Mouse (Mus musculus): Measurements from ENCODE around the gene Pten. TPM values are rescaled to one million over a fixed set of nuclear protein-coding genes. Genes with fewer than 3 reads are reported as not detected.
"Not testable (repeated sequence)": the region's sequence is repeated elsewhere in the genome, so short reads cannot be mapped to it uniquely, and the experiment has no call there.

Gene Pten
- polyA plus RNA-seq, 1 experiment: 16.8 TPM

GRCm38 (mm10) chr19:32759357-32760024 is 2.2 kb downstream of the Pten start:
- peaks cover 8% of the 10 kb centered on the region for H3K4me1 ChIP-seq (ENCODE audit: control insufficient read depth, insufficient read depth, low read length)
- H3K4me3 ChIP-seq (replicated peaks; ENCODE audit: extremely low read depth, low read depth, low read length): peak overlapping the region; percentile 98
- WGBS: 5% methylated on average over 8 of the region's 8 CpGs
- TF ChIP-seq CTCF (IDR thresholded peaks at IDR 0.05; ENCODE audit: insufficient read depth, low read length): no peak
- TF ChIP-seq POLR2A (IDR thresholded peaks at IDR 0.05; ENCODE audit: borderline replicate concordance, extremely low read depth, low read depth, low read length): no peak
- DNase-seq: no peak

DNA sequence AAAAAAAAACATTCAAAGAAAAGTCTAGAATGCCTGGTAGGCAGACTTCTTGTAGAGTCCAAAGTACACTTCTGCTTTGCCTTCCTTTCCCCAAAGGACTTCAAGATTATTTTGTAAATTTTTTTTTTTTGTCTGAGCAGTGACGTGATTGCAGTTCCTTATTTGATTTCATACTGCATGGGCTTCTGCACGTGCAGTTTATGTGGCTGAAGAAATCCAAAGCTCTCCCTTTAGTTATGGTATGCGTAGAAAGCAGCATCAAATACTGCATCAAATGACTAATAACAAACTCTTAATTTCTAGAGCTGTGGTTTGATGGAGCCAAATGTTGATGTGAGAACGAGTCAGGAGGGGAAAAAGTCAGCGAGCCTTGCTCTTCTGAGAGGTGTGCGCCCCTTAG is 3.2 kb downstream of the Pten start:
- 15% methylated on average over 6 of the region's 6 CpGs for WGBS
- Histone ChIP-seq H3K4me1 (ENCODE audit: control insufficient read depth, insufficient read depth, low read length) (peaks cover 9% of the 10 kb centered on the region), H3K4me3 (replicated peaks; ENCODE audit: extremely low read depth, low read depth, low read length) (peak overlapping the region; percentile 48)
- no peak for DNase-seq
- no peak for TF ChIP-seq CTCF (IDR thresholded peaks at IDR 0.05; ENCODE audit: insufficient read depth, low read length)
- no peak for TF ChIP-seq POLR2A (IDR thresholded peaks at IDR 0.05; ENCODE audit: borderline replicate concordance, extremely low read depth, low read depth, low read length)

DNA sequence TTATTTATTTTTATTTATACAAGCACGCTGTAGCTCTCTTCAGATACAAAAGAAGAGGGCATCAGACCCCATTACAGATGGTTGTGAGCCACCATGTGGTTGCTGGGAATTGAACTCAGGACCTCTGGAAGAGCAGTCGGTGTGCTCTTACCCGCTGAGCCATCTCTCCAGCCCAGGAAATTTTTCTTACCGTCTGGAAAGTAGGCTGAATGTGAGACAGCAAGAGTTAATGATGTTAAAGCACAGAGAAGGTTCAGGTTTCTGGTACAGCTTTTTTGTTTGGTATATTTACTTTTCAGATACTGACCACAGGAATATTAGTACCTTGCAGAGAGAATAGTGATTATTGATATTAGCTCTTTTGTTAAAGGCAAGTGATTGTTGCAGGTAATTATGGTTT is 3.9 kb downstream of the Pten start:
- WGBS: 50% methylated on average over 4 of the region's 4 CpGs

DNA sequence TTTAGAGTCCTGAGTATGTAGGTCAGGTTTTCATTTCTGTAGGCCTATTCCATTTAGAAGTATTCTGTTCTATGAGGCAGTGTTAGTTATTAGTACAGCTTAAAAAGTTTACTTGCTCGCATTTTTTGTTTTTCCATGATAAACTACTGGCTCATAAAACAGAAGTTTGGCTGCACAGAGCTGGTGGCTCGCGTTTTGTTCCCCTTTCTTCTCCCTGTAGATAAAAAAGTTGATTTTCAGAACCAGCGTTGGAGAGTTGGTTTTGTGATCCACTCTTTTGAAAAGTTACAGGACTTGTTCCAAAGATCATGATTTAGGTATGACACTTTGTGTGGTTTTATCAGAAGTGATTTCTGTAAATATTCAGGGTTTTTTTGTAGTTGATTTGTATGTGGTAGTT is 5.2 kb downstream of the Pten start:
- Histone ChIP-seq H3K4me3 (replicated peaks; ENCODE audit: extremely low read depth, low read depth, low read length) (no peak overlapping the region), H3K4me1 (ENCODE audit: control insufficient read depth, insufficient read depth, low read length) (peaks cover 16% of the 10 kb centered on the region)
- WGBS: 37% methylated on average over 4 of the region's 4 CpGs
- TF ChIP-seq POLR2A (IDR thresholded peaks at IDR 0.05; ENCODE audit: borderline replicate concordance, extremely low read depth, low read depth, low read length) (no peak), CTCF (IDR thresholded peaks at IDR 0.05; ENCODE audit: insufficient read depth, low read length) (no peak)
- DNase-seq: no peak

More for the DNA sequence above, 3.9 kb downstream of the Pten start:
- TF ChIP-seq CTCF (IDR thresholded peaks at IDR 0.05; ENCODE audit: insufficient read depth, low read length) (no peak), POLR2A (IDR thresholded peaks at IDR 0.05; ENCODE audit: borderline replicate concordance, extremely low read depth, low read depth, low read length) (no peak)
- H3K4me3 ChIP-seq (replicated peaks; ENCODE audit: extremely low read depth, low read depth, low read length): no peak overlapping the region
- H3K4me1 ChIP-seq (ENCODE audit: control insufficient read depth, insufficient read depth, low read length): peaks cover 11% of the 10 kb centered on the region
- DNase-seq: no peak

- H3K4me3 ChIP-seq (replicated peaks; ENCODE audit: extremely low read depth, low read depth, low read length): no peak overlapping the region
- no peak for DNase-seq
- TF ChIP-seq CTCF (IDR thresholded peaks at IDR 0.05; ENCODE audit: insufficient read depth, low read length) (no peak), POLR2A (IDR thresholded peaks at IDR 0.05; ENCODE audit: borderline replicate concordance, extremely low read depth, low read depth, low read length) (no peak)
- peaks cover 20% of the 10 kb centered on the region for H3K4me1 ChIP-seq (ENCODE audit: control insufficient read depth, insufficient read depth, low read length)
- WGBS: 12% methylated on average over 2 of the region's 2 CpGs
These were observed 21.1 kb downstream of the Pten start for GRCm38 (mm10) chr19:32778411-32778810.

- Histone ChIP-seq H3K4me1 (ENCODE audit: control insufficient read depth, insufficient read depth, low read length) (peaks cover 20% of the 10 kb centered on the region), H3K4me3 (replicated peaks; ENCODE audit: extremely low read depth, low read depth, low read length) (no peak overlapping the region)
- DNase-seq: no peak
- 42% methylated on average over 3 of the region's 3 CpGs for WGBS
- TF ChIP-seq CTCF (IDR thresholded peaks at IDR 0.05; ENCODE audit: insufficient read depth, low read length) (no peak), POLR2A (IDR thresholded peaks at IDR 0.05; ENCODE audit: borderline replicate concordance, extremely low read depth, low read depth, low read length) (no peak)
These were observed 21.8 kb downstream of the Pten start for GRCm38 (mm10) chr19:32779131-32779530.

- WGBS: 72% methylated on average over 5 of the region's 5 CpGs
These were observed 24.2 kb downstream of the Pten start for GRCm38 (mm10) chr19:32781305-32782071.

DNA sequence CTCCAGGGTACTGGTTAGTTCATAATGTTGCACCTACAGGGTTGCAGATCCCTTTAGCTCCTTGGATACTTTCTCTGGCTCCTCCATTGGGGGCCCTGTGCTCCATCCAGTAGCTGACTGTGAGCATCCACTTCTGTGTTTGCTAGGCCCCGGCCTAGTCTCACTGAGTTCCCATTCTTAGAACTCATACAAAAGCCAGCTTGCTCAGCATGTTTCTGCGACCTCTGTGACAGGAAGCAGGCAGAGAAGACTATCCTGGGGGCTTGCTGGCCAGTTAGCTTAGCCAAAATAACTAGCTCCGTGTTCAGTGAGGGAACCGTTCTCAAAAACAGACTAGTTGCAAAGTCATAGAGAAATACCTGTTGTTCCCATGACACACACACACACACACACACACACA is 30.1 kb downstream of the Pten start:
- peaks cover 13% of the 10 kb centered on the region for H3K4me1 ChIP-seq (ENCODE audit: control insufficient read depth, insufficient read depth, low read length)
- DNase-seq; H3K4me3 ChIP-seq (replicated peaks; ENCODE audit: extremely low read depth, low read depth, low read length): not testable (repeated sequence)
- 32% methylated on average over 4 of the region's 4 CpGs for WGBS

More at GRCm38 (mm10) chr19:32781305-32782071, 24.2 kb downstream of the Pten start:
- DNase-seq: no peak
- Histone ChIP-seq H3K4me1 (ENCODE audit: control insufficient read depth, insufficient read depth, low read length) (peaks cover 19% of the 10 kb centered on the region), H3K4me3 (replicated peaks; ENCODE audit: extremely low read depth, low read depth, low read length) (no peak overlapping the region)
- no peak for TF ChIP-seq CTCF (IDR thresholded peaks at IDR 0.05; ENCODE audit: insufficient read depth, low read length)
- TF ChIP-seq POLR2A (IDR thresholded peaks at IDR 0.05; ENCODE audit: borderline replicate concordance, extremely low read depth, low read depth, low read length): no peak

DNA sequence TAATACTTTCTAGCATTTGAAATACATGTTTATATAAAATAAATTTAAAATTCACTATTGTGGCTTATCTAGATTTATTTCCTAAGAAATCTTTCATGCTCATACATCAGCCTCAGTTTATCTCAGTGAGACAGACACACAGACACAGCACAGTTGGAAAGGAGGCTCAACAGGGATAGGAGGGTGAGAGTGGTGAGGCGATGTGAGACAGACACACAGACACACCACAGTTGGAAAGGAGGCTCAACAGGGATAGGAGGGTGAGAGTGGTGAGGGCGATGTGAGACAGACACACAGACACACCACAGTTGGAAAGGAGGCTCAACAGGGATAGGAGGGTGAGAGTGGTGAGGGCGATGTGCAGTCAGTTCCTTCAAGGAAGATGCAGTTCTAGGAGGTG is 30.7 kb downstream of the Pten start:
- H3K4me3 ChIP-seq (replicated peaks; ENCODE audit: extremely low read depth, low read depth, low read length); DNase-seq: not testable (repeated sequence)
- H3K4me1 ChIP-seq (ENCODE audit: control insufficient read depth, insufficient read depth, low read length): peaks cover 17% of the 10 kb centered on the region
- WGBS: 78% methylated on average over 3 of the region's 3 CpGs

GRCm38 (mm10) chr19:32789535-32789934 is 32.2 kb downstream of the Pten start:
- no peak overlapping the region for H3K4me3 ChIP-seq (replicated peaks; ENCODE audit: extremely low read depth, low read depth, low read length)
- no peak for DNase-seq
- peaks cover 19% of the 10 kb centered on the region for H3K4me1 ChIP-seq (ENCODE audit: control insufficient read depth, insufficient read depth, low read length)
- no peak for TF ChIP-seq CTCF (IDR thresholded peaks at IDR 0.05; ENCODE audit: insufficient read depth, low read length)
- no peak for TF ChIP-seq POLR2A (IDR thresholded peaks at IDR 0.05; ENCODE audit: borderline replicate concordance, extremely low read depth, low read depth, low read length)
- whole genome bisulfite sequencing: 32% methylated on average over 3 of the region's 3 CpGs
